Mouse (Mus musculus) erythroblast, embryonic 14.5 days (primary cell): ENCODE measurements at regions not wholly inside any gene's neighbourhood (a gene's known extent, or its start where the extent isn't known, plus 50 kb on each side); places are given as distances from the start of the nearest gene placed in this dataset.

Experiments
- GATA1 ChIP-seq: IDR thresholded peaks from 2 replicates; pipeline ENCODE4 v1.6.1; 2012; ENCODE audit warnings: low read length, inconsistent platforms, mixed read lengths
- TAL1 ChIP-seq: IDR thresholded peaks from 3 replicates; pipeline ENCODE4 v1.6.1; 2012; ENCODE audit warnings: low read length, inconsistent platforms, mixed read lengths

DNA sequence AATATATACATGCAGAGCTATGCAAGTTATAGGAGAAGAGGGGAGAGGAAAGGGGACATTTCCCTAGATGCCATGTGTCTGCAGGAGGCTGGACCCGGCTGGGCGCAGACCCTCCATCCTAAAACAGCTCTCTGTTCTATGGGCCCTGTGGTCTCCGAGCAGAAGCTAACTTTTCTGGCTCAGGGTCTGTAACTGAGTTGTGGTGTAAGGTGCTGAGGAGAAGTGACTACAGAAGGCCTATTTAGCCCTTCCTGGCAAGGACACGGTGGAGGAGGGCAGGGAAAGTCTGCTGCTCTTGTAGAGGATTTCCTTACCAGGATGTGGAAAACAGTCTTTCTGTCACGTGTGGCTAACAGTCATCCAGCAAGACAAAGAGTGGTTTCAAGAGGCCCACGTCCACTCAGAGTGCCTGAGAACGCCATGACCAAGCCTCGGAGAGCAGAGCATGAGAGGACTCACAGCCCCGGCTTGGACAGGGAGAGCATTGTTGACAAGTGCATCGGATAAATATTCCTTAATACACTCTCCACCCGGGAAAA is 216.2 kb downstream of the Setd4 start:
- TF ChIP-seq GATA1: no peak
- no peak for TF ChIP-seq TAL1
